Mouse (Mus musculus) heart, embryonic 13.5 days (tissue): Measurements from ENCODE around the gene Erp29. TPM values are rescaled to one million over a fixed set of nuclear protein-coding genes. Genes with fewer than 3 reads are reported as not detected.

Source experiments
- ATAC-seq: fragments of 200-750 bp; cut with Nextera tagmentation; 2 replicates; pipeline ENCODE4 v1.8.0; 2017; ENCODE audit warnings: moderate TSS enrichment; ENCODE audit not compliant: insufficient number of reproducible peaks, low FRiP score, low TSS enrichment; ENCODE audit errors: extremely low read depth
- H3K27ac ChIP-seq: fragments of 300-500 bp; sonication (generic); replicated peaks from 2 replicates; pipeline ENCODE4 v1.5.1; 2015; ENCODE audit warnings: moderate library complexity, mild to moderate bottlenecking, inconsistent platforms
- H3K27me3 ChIP-seq: fragments of 300-500 bp; sonication (generic); replicated peaks from 2 replicates; pipeline ENCODE4 v1.6.1; 2015; ENCODE audit warnings: mild to moderate bottlenecking, inconsistent platforms
- H3K36me3 ChIP-seq: fragments of 300-500 bp; sonication (generic); 2 replicates; pipeline ENCODE4 v1.6.1; 2015; ENCODE audit warnings: mild to moderate bottlenecking, inconsistent platforms
- H3K4me1 ChIP-seq: fragments of 300-500 bp; sonication (generic); 2 replicates; pipeline ENCODE4 v1.6.1; 2015; ENCODE audit warnings: inconsistent platforms
- H3K4me2 ChIP-seq: fragments of 300-500 bp; sonication (generic); 2 replicates; pipeline ENCODE4 v1.6.1; 2015; ENCODE audit warnings: inconsistent platforms, mild to moderate bottlenecking, moderate library complexity
- H3K4me3 ChIP-seq: fragments of 300-500 bp; sonication (generic); 2 replicates; pipeline ENCODE4 v1.5.1; 2015; ENCODE audit warnings: moderate library complexity, mild to moderate bottlenecking, inconsistent platforms
- H3K9ac ChIP-seq: fragments of 300-500 bp; sonication (generic); 2 replicates; pipeline ENCODE4 v1.6.1; 2015; ENCODE audit warnings: inconsistent platforms, mild to moderate bottlenecking, moderate library complexity
- H3K9me3 ChIP-seq: fragments of 300-500 bp; sonication (generic); 2 replicates; pipeline ENCODE4 v1.6.1; 2016; ENCODE audit warnings: inconsistent platforms
- WGBS: fragments of 180-500 bp; shearing (Covaris S2); methylation state at CpG from one replicate; pipeline ENCODE4 v1.1.7; 2015; ENCODE audit warnings: mixed read lengths; 5-methylcytosine and 5-hydroxymethylcytosine counted together
- polyA plus RNA-seq: library from polyadenylated mRNA; unstranded; fragments of >200 nt; fragmentation: Nextera tagmentation; extraction: Ambion mirVana; gene quantifications from 2 replicates; pipeline ENCODE4 v1.2.1, GENCODE M21; 2015

Gene Erp29
- polyA plus RNA-seq, 1 experiment from 2014 or later = 146 TPM

GRCm38 (mm10) chr5:121462967-121463366, 10.7 kb upstream of the Erp29 start:
- H3K4me3 ChIP-seq = no peak overlapping the region
- H3K4me2 ChIP-seq = no peak overlapping the region
- no peak overlapping the region for H3K27ac ChIP-seq
- H3K9me3 ChIP-seq = no peaks in the 10 kb centered on the region
- no peaks in the 10 kb centered on the region for H3K27me3 ChIP-seq
- WGBS = 70% methylated on average over 5 of the region's 5 CpGs
- no peak overlapping the region for H3K9ac ChIP-seq
- ATAC-seq = no peak
- H3K4me1 ChIP-seq = peaks cover 19% of the 10 kb centered on the region
- H3K36me3 ChIP-seq = no peaks in the 10 kb centered on the region

- Histone ChIP-seq H3K27me3 (no peaks in the 10 kb centered on the region), H3K36me3 (no peaks in the 10 kb centered on the region), H3K4me1 (peaks cover 19% of the 10 kb centered on the region), H3K27ac (0 out of 2 replicates have a peak overlapping the region, but pooled peaks have one; percentile 24), H3K9me3 (no peaks in the 10 kb centered on the region), H3K4me2 (no peak overlapping the region), H3K9ac (no peak overlapping the region), H3K4me3 (no peak overlapping the region)
- WGBS = 18% methylated on average over 1 of the region's 1 CpGs
- ATAC-seq = no peak
These were observed 9.8 kb upstream of the Erp29 start for GRCm38 (mm10) chr5:121462171-121462502.

- Histone ChIP-seq H3K9ac (no peak overlapping the region), H3K27ac (0 out of 2 replicates have a peak overlapping the region, but pooled peaks have one; percentile 24), H3K4me3 (no peak overlapping the region), H3K27me3 (no peaks in the 10 kb centered on the region), H3K36me3 (no peaks in the 10 kb centered on the region), H3K4me2 (no peak overlapping the region), H3K4me1 (peaks cover 19% of the 10 kb centered on the region), H3K9me3 (no peaks in the 10 kb centered on the region)
- WGBS = 33% methylated on average over 4 of the region's 4 CpGs
- ATAC-seq = no peak
These were observed 9.2 kb upstream of the Erp29 start for GRCm38 (mm10) chr5:121461339-121462170.

GRCm38 (mm10) chr5:121455510-121456265, 3.4 kb upstream of the Erp29 start:
- H3K4me1 ChIP-seq = peaks cover 39% of the 10 kb centered on the region
- no peak overlapping the region for H3K4me3 ChIP-seq
- no peaks in the 10 kb centered on the region for H3K9me3 ChIP-seq
- no peak overlapping the region for H3K9ac ChIP-seq
- no peak overlapping the region for H3K4me2 ChIP-seq
- no peaks in the 10 kb centered on the region for H3K27me3 ChIP-seq
- no peaks in the 10 kb centered on the region for H3K36me3 ChIP-seq
- H3K27ac ChIP-seq = peak overlapping the region; percentile 32; the same call in 1 of the 2 replicates
- WGBS = 59% methylated on average over 9 of the region's 9 CpGs
- no peak for ATAC-seq

- peak overlapping the region; percentile 96 for H3K9ac ChIP-seq
- H3K27me3 ChIP-seq = no peaks in the 10 kb centered on the region
- peak overlapping the region; percentile 74 for H3K4me2 ChIP-seq
- peaks cover 50% of the 10 kb centered on the region for H3K4me1 ChIP-seq
- no peak overlapping the region for H3K4me3 ChIP-seq
- no peak for ATAC-seq
- H3K36me3 ChIP-seq = peaks cover 8% of the 10 kb centered on the region
- H3K9me3 ChIP-seq = no peaks in the 10 kb centered on the region
- WGBS = 74% methylated on average over 3 of the region's 3 CpGs
- H3K27ac ChIP-seq = peak overlapping the region; percentile 96
These were observed 2.1 kb upstream of the Erp29 start for GRCm38 (mm10) chr5:121454503-121454782.

- H3K4me1 ChIP-seq = peaks cover 50% of the 10 kb centered on the region
- peaks cover 13% of the 10 kb centered on the region for H3K36me3 ChIP-seq
- H3K9me3 ChIP-seq = no peaks in the 10 kb centered on the region
- 72% methylated on average over 13 of the region's 13 CpGs for WGBS
- peak overlapping the region; percentile 74 for H3K4me2 ChIP-seq
- H3K27ac ChIP-seq = peak overlapping the region; percentile 96
- ATAC-seq = no peak
- H3K4me3 ChIP-seq = 0 out of 2 replicates have a peak overlapping the region, but pooled peaks have one; percentile 97
- H3K9ac ChIP-seq = peak overlapping the region; percentile 96
- H3K27me3 ChIP-seq = no peaks in the 10 kb centered on the region
These were observed 1.6 kb upstream of the Erp29 start for GRCm38 (mm10) chr5:121453743-121454502.

- Histone ChIP-seq H3K36me3 (peaks cover 23% of the 10 kb centered on the region), H3K27ac (peak overlapping the region; percentile 96), H3K9ac (peak overlapping the region; percentile 96), H3K4me1 (peaks cover 50% of the 10 kb centered on the region), H3K9me3 (no peaks in the 10 kb centered on the region), H3K4me3 (peak overlapping the region; percentile 97), H3K4me2 (peak overlapping the region; percentile 74), H3K27me3 (no peaks in the 10 kb centered on the region)
- no peak for ATAC-seq
- WGBS = 4% methylated on average over 9 of the region's 9 CpGs
These were observed 600 bp upstream of the Erp29 start for GRCm38 (mm10) chr5:121452906-121453305.

- Histone ChIP-seq H3K9ac (peak within 1 kb of the TSS; percentile 97), H3K27me3 (no peaks in the 10 kb centered on the region), H3K4me3 (peak within 1 kb of the TSS; percentile 97), H3K27ac (peak within 1 kb of the TSS; percentile 97), H3K4me2 (peak within 1 kb of the TSS; percentile 95), H3K9me3 (no peaks in the 10 kb centered on the region), H3K4me1 (peaks cover 50% of the 10 kb centered on the region), H3K36me3 (peaks cover 36% of the 10 kb centered on the region)
- ATAC-seq = no peak
- under 1% methylated on average over 17 of the region's 17 CpGs for WGBS
These were observed 671 bp downstream of the Erp29 start, which contains the start of gene Tmem116 for GRCm38 (mm10) chr5:121451644-121452025. Gene Tmem116 (plus strand): TSS chr5:121451893.

GRCm38 (mm10) chr5:121451203-121451602, 1.1 kb downstream of the Erp29 start:
- Histone ChIP-seq H3K27ac (peak overlapping the region; percentile 97), H3K4me3 (peak overlapping the region; percentile 97), H3K27me3 (no peaks in the 10 kb centered on the region), H3K4me2 (peak overlapping the region; percentile 95), H3K9me3 (no peaks in the 10 kb centered on the region), H3K4me1 (peaks cover 50% of the 10 kb centered on the region), H3K9ac (peak overlapping the region; percentile 97), H3K36me3 (peaks cover 40% of the 10 kb centered on the region)
- ATAC-seq = no peak
- 30% methylated on average over 8 of the region's 8 CpGs for WGBS

GRCm38 (mm10) chr5:121450476-121450875, 1.8 kb downstream of the Erp29 start:
- Histone ChIP-seq H3K27me3 (no peaks in the 10 kb centered on the region), H3K9me3 (no peaks in the 10 kb centered on the region), H3K36me3 (peaks cover 48% of the 10 kb centered on the region), H3K27ac (no peak overlapping the region), H3K4me2 (peak overlapping the region; percentile 95), H3K4me3 (0 out of 2 replicates have a peak overlapping the region, but pooled peaks have one; percentile 3), H3K9ac (peak overlapping the region; percentile 65), H3K4me1 (peaks cover 44% of the 10 kb centered on the region)
- ATAC-seq = no peak
- 82% methylated on average over 9 of the region's 9 CpGs for WGBS

- Histone ChIP-seq H3K9me3 (no peaks in the 10 kb centered on the region), H3K4me3 (no peak overlapping the region), H3K4me2 (peak overlapping the region; percentile 95; the same call in 1 of the 2 replicates), H3K27me3 (no peaks in the 10 kb centered on the region), H3K36me3 (peaks cover 53% of the 10 kb centered on the region), H3K27ac (no peak overlapping the region), H3K9ac (no peak overlapping the region), H3K4me1 (peaks cover 41% of the 10 kb centered on the region)
- no peak for ATAC-seq
- 63% methylated on average over 6 of the region's 6 CpGs for WGBS
These were observed 2.3 kb downstream of the Erp29 start for GRCm38 (mm10) chr5:121449976-121450375.
